Mouse (Mus musculus) frontal cortex, postnatal 36 days (tissue): ENCODE data around the gene Fbln5.

Source experiments
- DNase-seq, 2 experiments: peaks; one replicate each; pipeline ENCODE4 v3.0.0; 2022; ENCODE audit warnings: low spot score in 2 of 2

Gene Fbln5

DNA sequence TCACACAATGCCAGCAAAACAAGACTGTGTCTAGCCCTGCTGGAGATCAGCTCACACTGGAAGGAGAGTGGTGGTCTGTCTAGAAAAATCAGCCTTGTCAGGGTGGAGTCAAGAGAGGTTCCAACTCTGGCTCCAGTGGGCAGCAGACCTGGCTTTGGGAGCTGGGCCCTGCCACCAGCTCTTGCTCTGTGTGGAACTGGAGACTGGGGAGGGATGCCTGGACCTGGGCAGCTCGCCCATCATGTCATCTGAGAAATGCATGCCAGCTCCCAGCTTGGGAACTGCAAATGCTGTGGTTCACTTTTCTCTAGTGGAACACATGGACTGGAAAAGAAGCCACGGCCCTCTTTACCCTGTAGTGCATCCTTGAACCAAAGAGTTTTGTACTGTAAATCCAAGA, 8.3 kb downstream of the Fbln5 start:
- DNase-seq: no peak

DNA sequence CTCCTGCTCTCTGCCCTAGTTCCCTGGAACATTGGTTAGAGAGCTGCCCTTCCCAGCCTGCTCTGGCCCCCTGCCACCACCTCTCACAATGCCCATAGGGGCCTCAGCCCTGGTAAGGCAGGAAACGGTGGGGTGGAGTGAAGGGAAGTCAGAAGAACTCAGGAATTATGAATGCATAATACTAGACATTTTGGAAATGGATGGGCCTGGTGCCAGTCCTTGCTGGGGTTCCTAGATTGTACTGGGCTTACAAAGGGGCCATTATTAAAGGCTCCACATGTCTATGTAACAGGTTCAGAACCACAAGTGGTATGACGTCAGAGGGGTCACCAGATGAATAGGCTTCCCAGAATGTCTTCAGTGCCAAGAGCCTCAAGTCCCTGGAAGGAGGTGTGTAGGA, 11.5 kb downstream of the Fbln5 start:
- no peak for DNase-seq

DNA sequence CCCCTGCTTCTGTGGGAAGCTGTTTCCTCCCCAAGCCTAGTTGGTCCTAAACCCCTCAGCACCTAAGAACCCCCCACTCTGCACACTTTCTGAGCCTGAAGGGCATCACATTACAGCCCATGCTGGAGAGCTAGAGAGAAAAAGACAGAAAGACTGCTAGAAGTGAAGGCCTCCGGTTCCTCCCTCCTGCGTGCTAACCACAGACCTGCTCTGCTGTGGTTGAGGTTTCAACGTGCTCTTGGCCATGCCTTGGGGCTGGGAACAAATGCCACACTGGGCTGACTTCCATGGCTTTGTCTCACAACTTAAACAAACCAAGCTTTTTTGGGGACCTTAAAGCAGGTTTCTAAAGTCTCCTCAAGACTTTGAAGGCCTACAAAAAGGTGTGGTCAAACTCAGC, 16.4 kb downstream of the Fbln5 start:
- DNase-seq: no peak

DNA sequence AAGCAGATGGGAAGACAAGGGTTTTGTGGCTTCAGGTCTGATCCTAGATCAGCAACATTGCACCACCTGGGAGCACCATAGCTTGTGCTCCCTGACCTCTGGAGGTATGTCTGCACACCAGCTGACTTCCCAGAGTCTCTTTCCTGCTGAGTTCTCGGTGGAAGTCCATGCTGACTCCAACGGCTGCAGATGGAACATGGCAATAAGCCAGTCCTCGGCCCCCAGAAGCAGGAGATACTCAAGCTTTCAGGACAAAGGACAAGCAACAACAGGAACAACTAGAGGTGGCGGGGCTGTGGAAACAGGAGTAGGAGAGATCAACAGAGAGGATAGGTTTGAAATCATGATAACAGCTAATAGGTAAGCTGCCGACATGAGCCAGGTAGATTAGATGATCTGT, 17.1 kb downstream of the Fbln5 start:
- DNase-seq: no peak

DNA sequence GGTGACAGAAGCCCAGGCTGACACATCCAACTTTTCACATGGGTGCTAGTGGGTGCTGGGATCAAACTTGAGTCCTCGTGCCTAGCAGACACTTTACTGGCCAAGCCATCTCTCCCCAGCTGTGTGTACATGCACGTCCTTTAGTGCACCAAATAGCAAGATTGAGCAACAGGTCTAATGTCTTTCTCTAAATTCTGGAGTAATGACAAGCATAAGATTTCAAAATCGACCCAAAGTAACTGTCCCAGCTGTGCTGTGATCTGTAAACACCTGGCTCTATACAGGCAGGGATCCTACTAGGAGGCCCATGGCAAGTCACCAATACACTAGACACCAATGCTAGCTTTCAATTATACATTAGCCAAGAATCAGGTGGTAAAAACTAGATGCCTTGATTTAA, 17.8 kb downstream of the Fbln5 start:
- DNase-seq: no peak

DNA sequence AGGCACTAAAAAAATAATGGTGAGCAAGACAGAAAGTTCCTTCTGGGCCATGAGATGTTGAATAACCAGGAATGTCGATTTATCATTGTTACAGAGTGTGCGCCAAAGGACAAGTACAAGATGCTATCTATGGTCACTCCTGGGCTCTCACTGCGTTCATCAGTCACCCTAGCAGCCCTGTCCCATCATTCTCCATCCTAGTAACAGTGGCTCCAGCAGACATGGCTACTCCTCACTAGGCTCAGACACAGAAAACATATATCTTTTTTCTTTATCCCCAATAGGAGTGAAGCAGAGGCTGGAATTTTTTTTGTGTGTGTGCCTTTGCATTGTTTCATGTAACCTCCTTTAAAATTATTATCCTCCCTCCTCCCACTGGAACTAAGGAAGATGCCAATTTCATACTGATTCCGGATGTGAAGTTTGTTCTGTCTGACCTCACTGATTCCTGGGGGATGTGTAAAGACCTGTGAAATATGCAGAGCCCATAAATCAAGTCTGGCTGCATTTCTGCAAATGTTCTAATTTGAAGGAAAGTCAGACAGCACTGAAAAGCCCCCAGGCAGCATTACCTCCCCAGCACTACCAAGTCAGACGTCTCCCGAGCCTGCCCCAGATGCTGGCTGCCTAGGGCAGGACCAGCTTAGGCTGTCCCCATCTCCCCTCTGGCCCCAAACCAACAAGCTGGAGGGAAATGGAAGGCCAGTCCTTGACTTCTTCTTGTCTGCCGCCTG, 20.5 kb downstream of the Fbln5 start:
- no peak for DNase-seq

DNA sequence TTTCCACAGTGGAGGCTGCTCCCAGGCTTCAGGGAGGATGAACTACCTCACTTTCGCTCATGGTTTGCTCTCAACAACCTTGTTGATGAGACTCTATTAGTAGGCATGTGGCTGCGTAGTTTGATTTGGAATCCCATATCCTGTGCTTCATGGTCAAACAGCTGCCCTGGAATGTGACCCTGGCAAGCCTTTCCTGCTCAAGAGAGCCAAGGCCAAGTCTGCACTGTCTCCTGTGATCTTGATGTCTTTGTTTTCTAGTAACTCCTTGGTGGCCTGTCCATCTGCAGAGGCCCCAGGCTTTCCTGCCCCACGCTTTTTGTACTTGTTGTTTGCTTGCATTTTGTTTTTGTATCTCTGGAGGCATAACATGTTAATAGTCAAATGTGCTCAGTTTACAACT, 24.4 kb downstream of the Fbln5 start:
- no peak for DNase-seq

DNA sequence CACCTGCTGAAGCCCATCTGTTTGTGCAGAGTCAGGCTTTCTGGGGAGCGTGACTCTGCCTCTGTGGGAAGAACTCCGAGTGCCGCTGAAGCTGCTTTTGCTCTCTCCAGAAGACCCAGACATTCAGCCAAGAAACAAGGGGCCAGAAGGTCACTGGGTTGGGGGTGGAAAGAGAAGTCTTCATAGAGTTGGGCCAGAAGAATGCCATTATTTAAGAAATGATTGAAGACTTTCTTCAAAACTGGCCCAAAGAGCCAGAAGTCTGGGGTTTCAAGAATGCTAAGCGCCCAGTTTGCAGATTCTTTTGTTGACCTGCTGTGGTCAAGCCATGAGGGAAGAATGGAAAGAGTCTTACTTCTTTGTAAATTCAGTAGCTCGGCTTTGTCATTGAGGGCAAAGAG, 25.6 kb downstream of the Fbln5 start:
- DNase-seq: no peak

DNA sequence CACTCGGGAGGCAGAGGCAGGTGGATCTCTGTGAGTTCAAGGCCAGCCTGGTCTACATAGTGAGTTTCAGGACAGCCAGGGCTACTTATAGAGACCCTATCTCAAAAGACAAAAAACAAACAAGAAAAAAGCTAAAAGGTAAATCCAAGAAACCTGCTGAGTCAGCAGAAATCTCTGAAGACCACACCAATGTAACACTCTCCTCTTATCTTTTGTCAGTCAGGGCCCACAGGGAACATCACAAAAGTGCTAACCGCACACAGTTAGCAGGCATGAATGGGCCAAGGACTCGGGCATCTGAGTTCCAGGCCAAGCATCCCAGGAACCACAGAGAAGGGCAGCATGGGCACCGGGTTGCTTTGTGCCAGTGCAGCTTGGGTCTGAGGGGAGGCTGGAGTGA, 26.2 kb downstream of the Fbln5 start:
- DNase-seq: no peak

DNA sequence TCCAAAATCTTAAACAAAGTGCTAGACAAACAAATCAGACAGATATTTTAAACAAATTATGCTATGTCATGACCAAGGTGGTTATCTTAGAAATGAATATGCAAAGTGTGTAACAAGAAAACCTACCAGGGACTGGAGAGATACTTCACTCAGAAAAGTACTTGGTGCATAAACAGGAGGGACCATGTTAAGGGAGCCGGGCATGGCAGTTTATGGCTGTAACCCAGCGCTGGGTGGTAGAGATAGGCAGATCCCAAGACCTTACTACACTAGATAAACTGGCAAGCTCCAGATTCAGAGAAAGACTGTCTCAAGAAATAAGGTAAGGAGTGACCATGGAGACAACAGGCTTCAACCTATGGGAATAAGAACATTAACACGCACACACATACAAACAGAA, 29.1 kb downstream of the Fbln5 start:
- DNase-seq: no peak

DNA sequence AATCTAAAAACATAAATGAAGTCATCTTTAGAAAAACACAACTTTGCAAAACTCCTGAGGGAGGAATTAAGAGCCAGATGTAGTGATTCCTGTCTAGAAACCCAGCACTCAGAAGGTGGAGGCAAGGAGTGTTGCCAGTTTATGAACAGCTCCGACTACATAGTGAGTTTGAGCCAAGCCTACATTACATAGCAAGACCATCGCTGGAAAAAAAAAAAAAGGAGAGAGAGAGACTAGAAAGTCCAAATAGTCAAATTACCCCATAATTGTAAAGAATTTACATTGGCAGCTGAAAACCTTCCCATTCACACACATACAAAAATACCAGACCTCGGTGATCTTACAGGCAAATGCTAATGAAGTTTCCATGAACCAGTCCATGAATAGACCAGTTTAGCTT, 29.6 kb downstream of the Fbln5 start:
- no peak for DNase-seq

DNA sequence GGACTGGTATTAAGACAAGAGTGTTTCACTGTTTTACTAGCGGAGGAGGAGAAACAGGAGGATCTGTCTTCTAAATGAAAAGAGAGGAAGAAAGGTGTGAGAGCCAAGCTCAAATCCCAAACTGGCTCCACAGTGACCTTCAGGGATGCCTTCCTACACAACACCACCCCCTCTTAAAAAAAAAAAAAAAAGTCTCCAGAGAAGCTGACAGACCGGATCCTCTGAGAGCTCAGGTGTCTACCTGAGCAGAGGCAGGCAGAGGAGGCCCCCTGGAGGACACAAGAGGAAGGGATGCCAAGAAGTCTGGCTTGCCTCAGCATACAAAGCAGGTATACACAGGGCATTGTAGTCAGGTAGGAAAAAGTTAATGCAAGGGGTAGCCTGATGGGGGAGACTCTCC, 36.1 kb downstream of the Fbln5 start:
- DNase-seq: no peak

DNA sequence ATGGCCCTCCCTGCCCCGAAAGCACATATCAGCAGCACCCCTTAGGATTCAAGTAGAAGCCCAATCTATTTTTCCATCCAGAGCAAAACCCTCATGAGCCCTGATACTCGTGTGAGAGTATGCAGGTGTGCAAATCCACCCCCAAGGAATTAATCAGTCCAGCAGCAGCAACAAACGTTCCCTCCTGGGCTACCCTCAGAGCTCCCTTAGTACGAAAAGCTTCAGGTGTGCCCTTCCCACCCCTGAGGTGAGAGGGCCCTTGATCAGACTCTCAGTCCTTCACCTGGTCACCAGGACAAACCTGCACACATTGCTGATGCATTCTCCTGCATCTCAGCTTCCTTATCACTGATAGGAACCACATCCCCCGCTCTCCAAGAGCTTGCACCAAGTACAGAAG, 37.9 kb downstream of the Fbln5 start:
- no peak for DNase-seq

DNA sequence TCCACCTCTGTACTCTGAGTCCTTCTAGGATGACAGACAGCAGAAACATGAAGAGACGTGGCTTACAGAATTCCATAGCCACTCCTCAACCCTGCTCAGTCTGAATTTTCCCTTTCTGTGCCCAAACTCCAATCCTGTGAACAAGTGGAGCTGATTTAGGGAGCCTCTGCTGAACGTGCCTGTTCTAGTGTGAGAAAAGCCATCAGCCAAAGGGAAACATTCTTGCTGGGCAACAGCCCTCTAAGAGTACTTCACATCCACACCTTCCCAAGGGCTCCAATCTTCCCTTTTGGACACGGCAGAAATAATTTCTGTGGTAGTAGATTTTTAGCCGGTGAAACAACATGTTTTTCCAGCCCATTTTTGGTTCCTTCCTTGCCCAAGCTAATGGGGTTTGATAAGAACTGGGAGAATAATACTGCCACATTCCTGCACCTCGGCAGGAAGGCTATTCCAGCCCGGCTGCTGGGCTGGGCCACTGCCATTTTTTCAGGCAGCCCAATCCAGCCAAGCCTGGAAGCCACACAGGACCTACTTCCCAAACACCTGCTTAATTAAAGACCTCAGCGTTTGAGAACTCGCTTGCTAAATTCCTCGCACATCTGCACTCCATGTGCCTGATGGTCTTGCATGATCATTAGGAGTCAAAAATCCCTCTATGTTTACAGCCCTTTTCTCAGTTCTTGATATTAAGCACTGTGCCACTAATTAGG, 41.1 kb downstream of the Fbln5 start:
- DNase-seq: no peak

DNA sequence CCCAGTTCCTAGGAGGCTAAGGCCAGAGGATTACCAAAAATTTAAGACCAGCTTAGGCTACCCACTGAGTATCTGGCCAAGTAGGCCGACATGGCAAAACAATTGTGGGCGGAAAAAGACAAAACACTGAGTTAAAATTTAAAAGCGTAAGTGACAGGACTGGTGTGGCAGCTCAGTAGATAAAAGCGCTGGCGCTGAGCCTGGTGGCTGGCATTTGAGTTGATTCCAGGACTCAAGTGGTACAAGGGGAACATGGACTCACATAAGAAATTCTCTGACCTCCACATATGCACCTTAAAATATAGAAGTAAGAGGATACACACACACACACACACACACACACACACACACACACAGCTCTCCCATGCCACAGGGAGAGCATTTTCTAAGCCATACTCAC, 42.5 kb downstream of the Fbln5 start:
- no peak for DNase-seq

DNA sequence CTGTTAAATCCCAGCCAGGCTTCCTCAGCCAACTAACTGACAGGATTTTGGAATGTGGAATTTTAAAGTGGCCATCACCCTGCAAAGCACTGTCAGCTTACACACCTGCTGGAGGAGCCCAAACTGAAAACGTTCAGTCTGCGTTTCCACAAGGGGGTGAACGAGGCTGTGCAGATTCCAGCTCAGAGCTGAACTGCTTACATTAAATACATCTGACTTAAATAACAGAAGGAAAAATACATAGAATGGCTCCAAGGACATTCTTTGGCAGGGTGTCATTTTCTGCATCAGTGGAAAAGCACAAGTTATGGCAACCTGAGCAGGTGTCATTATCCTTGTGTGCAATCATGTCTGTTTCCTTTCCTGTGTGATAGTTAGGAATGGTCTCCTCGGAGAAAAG, 44.7 kb downstream of the Fbln5 start:
- DNase-seq: no peak

DNA sequence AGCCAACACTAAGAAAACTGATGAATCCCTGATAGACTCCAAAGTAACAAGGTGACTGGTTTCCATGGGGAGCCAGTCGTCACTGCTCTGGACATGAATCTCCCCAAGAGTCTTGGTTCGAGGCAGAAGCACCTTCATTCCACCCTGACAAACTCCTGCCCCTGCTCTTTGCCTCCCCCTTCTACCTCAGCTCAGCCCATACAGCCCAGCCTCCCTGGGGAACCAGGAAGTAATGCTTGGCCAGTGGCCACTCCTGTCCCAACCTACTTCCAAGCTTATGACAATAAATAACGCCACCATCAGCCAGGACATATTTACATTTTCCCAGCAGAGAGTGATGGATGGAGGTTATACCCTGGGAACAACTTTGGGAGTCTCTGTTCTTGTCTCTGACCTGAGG, 45.9 kb downstream of the Fbln5 start:
- DNase-seq: no peak

DNA sequence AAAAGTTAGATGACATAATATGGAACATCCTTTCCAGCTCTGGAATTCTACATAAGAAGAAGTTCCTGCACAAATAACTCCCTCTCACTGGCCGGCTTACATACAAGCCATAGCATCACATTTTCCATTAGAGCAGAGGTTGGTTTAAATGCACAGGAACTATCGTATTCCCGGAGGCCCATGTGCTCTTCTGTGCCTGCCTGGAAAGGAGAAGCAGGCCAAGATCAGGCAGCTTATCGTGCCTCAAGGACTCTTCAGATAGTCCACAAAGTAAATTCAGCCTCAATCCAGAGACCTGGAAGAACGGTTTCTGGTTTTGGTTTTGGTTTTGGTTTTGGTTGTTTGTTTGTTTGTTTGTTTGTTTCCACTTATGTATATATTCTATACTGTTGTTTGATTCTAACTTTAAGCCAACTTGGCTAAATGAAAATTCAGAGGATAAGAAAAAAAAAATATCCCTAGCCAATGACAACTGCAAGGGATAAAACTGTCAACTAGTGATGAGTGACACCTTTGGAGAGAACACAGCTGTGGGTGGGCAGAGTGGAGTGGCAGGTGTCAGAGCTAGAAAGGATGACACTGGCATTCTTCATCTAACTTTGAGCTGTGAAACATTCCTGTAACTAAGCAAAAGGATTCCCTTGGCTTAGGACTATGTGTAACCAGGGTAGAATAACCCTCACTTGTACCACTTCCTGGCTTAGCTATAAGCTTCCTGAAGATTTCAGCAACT, 48.4 kb downstream of the Fbln5 start:
- DNase-seq: no peak

DNA sequence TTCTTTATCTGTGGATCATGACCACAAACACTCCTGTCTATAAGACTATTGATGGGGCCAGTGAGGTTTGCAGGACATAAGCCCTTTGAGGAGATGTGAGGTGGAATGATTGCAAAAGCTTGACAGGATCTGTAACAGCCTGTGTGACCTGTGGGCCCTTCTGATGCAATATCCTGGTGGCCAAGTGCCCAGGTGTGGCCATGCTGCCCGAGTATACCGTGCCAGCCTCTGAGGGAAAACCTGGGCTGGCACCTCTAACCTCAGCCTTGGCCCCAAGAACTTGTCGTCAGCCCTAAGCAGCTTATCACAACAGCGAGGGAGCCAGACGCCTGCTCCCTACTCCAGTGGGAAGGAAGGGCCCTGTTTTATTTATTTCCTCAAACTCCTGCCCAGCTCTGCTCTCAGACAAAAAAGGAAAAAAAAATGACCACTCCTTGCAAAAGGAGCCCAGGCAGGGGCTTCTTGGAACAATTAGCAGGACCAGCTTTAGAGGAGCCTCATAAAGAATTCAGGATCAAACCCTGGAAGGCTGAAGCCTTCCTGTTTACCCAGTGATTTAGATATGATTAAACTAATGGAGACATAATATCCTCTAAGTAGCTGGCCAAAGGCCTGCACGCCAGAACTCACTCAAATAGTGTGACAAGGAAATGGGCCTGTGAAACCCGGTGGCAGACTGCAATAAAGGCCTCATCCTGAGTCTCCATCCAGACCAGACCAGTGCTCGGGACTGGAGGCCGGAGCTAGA, 51.4 kb downstream of the Fbln5 start:
- no peak for DNase-seq

DNA sequence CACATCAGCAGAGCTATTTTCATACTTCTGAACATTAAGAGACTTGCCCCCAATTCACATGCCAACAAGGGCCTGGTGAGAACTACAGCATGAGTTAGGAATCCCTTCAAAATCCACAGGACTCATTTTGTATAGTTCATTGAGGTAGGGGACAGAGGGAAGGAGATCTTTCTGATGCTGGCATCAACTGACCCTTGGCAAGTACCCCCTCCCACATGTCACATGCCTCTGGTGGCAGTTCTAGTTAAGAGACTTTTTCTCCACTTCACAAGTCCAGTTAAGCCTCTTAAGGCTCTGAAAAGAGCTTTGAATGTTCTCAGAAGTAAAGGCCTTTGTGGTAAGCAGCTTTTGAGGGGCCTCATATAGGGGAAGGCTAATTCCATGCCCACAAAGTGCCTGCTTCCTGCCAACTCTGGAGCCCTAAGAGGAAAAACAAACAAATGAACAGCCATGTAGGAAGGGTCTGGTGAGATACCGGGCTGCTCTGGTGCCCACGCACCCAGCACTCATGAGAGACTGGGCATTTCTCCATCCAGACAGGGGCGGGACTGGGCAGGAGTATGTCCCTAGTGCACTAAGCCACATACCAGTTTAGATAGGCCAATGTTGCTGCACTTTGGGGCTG, 52.5 kb downstream of the Fbln5 start:
- DNase-seq: no peak

DNA sequence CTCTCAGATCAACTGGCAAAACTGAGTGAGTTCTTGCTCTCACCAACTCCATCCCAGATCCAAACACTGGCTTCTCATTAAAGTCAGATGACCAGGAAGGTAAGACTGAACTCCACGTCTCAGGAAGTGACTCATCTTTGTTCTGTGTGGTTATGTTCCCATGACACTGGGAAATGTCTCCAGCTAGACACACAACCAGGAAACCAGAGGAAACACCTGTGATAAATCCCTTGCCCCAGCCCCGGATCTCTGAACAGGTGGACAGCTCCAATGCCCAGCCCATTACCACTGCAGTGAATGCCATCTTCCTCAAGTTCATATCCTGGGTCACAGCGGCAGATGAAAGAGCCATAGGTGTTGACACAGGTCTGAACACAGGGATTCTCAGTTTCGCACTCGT, 54.0 kb downstream of the Fbln5 start:
- DNase-seq: no peak

DNA sequence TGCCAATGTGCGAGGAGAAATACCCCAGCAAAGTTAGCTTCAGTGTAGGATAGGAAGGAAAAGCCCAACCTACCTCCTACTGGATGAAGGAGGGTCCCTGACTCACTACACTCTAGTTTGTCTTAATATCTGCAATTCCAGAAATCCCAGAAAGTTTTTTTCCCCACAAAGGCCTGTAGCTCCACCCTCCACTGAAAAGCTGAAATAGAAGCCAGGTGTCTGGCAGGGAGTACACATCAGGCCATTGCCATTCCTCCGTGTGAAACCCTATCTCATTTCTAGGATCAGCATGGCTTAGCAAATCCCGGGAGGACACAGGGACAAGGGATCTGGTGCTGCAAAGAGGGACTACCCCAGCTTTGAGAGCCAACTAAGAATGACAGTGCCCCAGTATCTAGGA, 55.8 kb downstream of the Fbln5 start:
- DNase-seq: no peak
